Comparison of ENCODE assay signal across 14 mouse cellular contexts in genomic region chr11:35857395-35858067, GRCm38 (mm10). TPM values are rescaled to one million over a fixed set of nuclear protein-coding genes. Genes with fewer than 3 reads are reported as not detected.
A peak's percentile ranks its signal among the peaks of the same experiment; 100 is the strongest.
DNase-seq lines count a peak whose midpoint lies in the region; ATAC-seq lines count a peak whose summit lies in the region.
"Had no signal": no experiment of that assay in that cellular context is flagged by ENCODE, and none has a peak within 500 bp of the region (broad histone marks: within the 10 kb centered on the region; RNA-seq: fewer than 3 reads in every experiment).

No protein-coding gene starts in this region.

- H3K9me3 ChIP-seq in embryonic facial prominence, embryonic 10.5 days = no peaks in the 10 kb centered on the region
- H3K9me3 ChIP-seq in forebrain, embryonic 15.5 days = no peaks in the 10 kb centered on the region
- H3K9me3 ChIP-seq in intestine, embryonic 16.5 days (ENCODE audit: control insufficient read depth, low read length) = no peaks in the 10 kb centered on the region
- no peaks in the 10 kb centered on the region for H3K9me3 ChIP-seq in neural tube, embryonic 14.5 days (ENCODE audit: control insufficient read depth, low read length)
- H3K9me3 ChIP-seq: embryonic facial prominence, embryonic 12.5 days had no signal

- H3K4me2 ChIP-seq in forebrain, embryonic 15.5 days (replicated peaks) = no peak overlapping the region
- no peak overlapping the region for H3K4me2 ChIP-seq in intestine, embryonic 16.5 days (ENCODE audit: low read depth, low read length)
- no peak overlapping the region for H3K4me2 ChIP-seq in neural tube, embryonic 14.5 days (ENCODE audit: low read depth, low read length)
- H3K4me2 ChIP-seq: embryonic facial prominence, embryonic 12.5 days had no signal

- H3K27me3 ChIP-seq in embryonic facial prominence, embryonic 10.5 days (replicated peaks; ENCODE audit: low read depth, poor library complexity, severe bottlenecking) = no peaks in the 10 kb centered on the region
- H3K27me3 ChIP-seq in forebrain, embryonic 15.5 days = no peaks in the 10 kb centered on the region
- no peaks in the 10 kb centered on the region for H3K27me3 ChIP-seq in intestine, embryonic 16.5 days (replicated peaks; ENCODE audit: control insufficient read depth, insufficient read depth, low read length)
- no peaks in the 10 kb centered on the region for H3K27me3 ChIP-seq in neural tube, embryonic 14.5 days (ENCODE audit: control insufficient read depth, insufficient read depth, low read length)
- H3K27me3 ChIP-seq: embryonic facial prominence, embryonic 12.5 days had no signal

- H3K9ac ChIP-seq in forebrain, embryonic 15.5 days (replicated peaks) = no peak overlapping the region
- H3K9ac ChIP-seq in intestine, embryonic 16.5 days (ENCODE audit: low read depth, low read length) = no peak overlapping the region
- H3K9ac ChIP-seq in neural tube, embryonic 14.5 days (replicated peaks; ENCODE audit: low read depth, low read length) = no peak overlapping the region
- H3K9ac ChIP-seq: embryonic facial prominence, embryonic 12.5 days; liver, embryonic 14.5 days had no signal

- ATAC-seq in forebrain, embryonic 15.5 days (replicated peaks) = peak; percentile 61
- peak; percentile 76 for ATAC-seq in intestine, embryonic 16.5 days
- no peak for ATAC-seq in neural tube, embryonic 14.5 days (ENCODE audit: low read depth)
- no peak for ATAC-seq in granulocyte monocyte progenitor cell, adult 5-6 weeks (replicated peaks; ENCODE audit: poor library complexity, severe bottlenecking)

- H3K4me3 ChIP-seq in embryonic facial prominence, embryonic 10.5 days = no peak overlapping the region
- no peak overlapping the region for H3K4me3 ChIP-seq in forebrain, embryonic 15.5 days
- no peak overlapping the region for H3K4me3 ChIP-seq in intestine, embryonic 16.5 days (ENCODE audit: low read length)
- no peak overlapping the region for H3K4me3 ChIP-seq in neural tube, embryonic 14.5 days (ENCODE audit: low read depth, low read length)
- H3K4me3 ChIP-seq: embryonic facial prominence, embryonic 12.5 days; heart, adult 2 months had no signal

- DNase-seq in embryonic facial prominence, embryonic 10.5 days (ENCODE audit: low spot score) = no peak
- DNase-seq in lung, postnatal 4 days = no peak
- DNase-seq in layer of hippocampus, adult 9-11 months = no peak
- DNase-seq: cerebellum, adult 9-11 months; heart, adult 2 months; heart, postnatal 4 days; kidney, postnatal 14 days; lung, postnatal 36 days had no signal

- peaks cover 28% of the 10 kb centered on the region for H3K4me1 ChIP-seq in embryonic facial prominence, embryonic 10.5 days
- H3K4me1 ChIP-seq in forebrain, embryonic 15.5 days = peaks cover 32% of the 10 kb centered on the region
- no peaks in the 10 kb centered on the region for H3K4me1 ChIP-seq in intestine, embryonic 16.5 days (ENCODE audit: control insufficient read depth, insufficient read depth, low read length)
- H3K4me1 ChIP-seq in neural tube, embryonic 14.5 days (ENCODE audit: control insufficient read depth, insufficient read depth, low read length) = 0 out of 2 replicates have a peak, but pooled peaks cover 8% of the 10 kb centered on the region

- peaks cover 35% of the 10 kb centered on the region for H3K36me3 ChIP-seq in embryonic facial prominence, embryonic 10.5 days (replicated peaks)
- H3K36me3 ChIP-seq in forebrain, embryonic 15.5 days = 0 out of 2 replicates have a peak, but pooled peaks cover 5% of the 10 kb centered on the region
- H3K36me3 ChIP-seq in intestine, embryonic 16.5 days (ENCODE audit: control insufficient read depth, insufficient read depth, low read length) = no peaks in the 10 kb centered on the region
- no peaks in the 10 kb centered on the region for H3K36me3 ChIP-seq in neural tube, embryonic 14.5 days (ENCODE audit: control insufficient read depth, insufficient read depth, low read length)
- H3K36me3 ChIP-seq: embryonic facial prominence, embryonic 12.5 days had no signal

- H3K27ac ChIP-seq in embryonic facial prominence, embryonic 10.5 days (replicated peaks) = peak overlapping the region; percentile 72
- H3K27ac ChIP-seq in forebrain, embryonic 15.5 days (replicated peaks) = peak overlapping the region; percentile 95
- no peak overlapping the region for H3K27ac ChIP-seq in intestine, embryonic 16.5 days (ENCODE audit: low read length)
- peak overlapping the region; percentile 30 for H3K27ac ChIP-seq in neural tube, embryonic 14.5 days (ENCODE audit: low read depth, low read length)
- H3K27ac ChIP-seq: embryonic facial prominence, embryonic 12.5 days; heart, adult 2 months; liver, embryonic 14.5 days had no signal

- 85% methylated on average over 12 of the region's 12 CpGs for WGBS in embryonic facial prominence, embryonic 10.5 days
- WGBS in forebrain, embryonic 15.5 days = 50% methylated on average over 12 of the region's 12 CpGs
- 72% methylated on average over 12 of the region's 12 CpGs for WGBS in intestine, embryonic 16.5 days
- WGBS in neural tube, embryonic 14.5 days = 61% methylated on average over 12 of the region's 12 CpGs

RNA-seq across cellular contexts. Expression of gene Rars, which starts 23.2 kb away (rescaled TPM):
- polyA plus RNA-seq in embryonic facial prominence, embryonic 10.5 days (2016; fragmentation: Nextera tagmentation; extraction: Ambion mirVana) = 110 and 115 TPM in 2 replicates
- 69.9 and 71.9 TPM in 2 replicates for polyA plus RNA-seq in forebrain, embryonic 15.5 days (2015; fragmentation: Nextera tagmentation; extraction: Ambion mirVana)
- polyA plus RNA-seq in intestine, embryonic 16.5 days (2015; fragmentation: Nextera tagmentation; extraction: Ambion mirVana) = 132 and 139 TPM in 2 replicates
- 74.4 and 77.8 TPM in 2 replicates for polyA plus RNA-seq in neural tube, embryonic 14.5 days (2014; fragmentation: Nextera tagmentation; extraction: Ambion mirVana)
- 111 and 133 TPM in 2 replicates for total RNA-seq in granulocyte monocyte progenitor cell, adult 5-6 weeks (2014; fragmentation: Nextera tagmentation)
- 120 and 124 TPM in 2 replicates for total RNA-seq in granulocyte monocyte progenitor cell, adult 5-6 weeks (2017)

RNA-seq across cellular contexts. Expression of gene Fbll1, which starts 58.8 kb away (rescaled TPM):
- 0.51 and 0.64 TPM in 2 replicates for polyA plus RNA-seq in embryonic facial prominence, embryonic 10.5 days (2016; fragmentation: Nextera tagmentation; extraction: Ambion mirVana)
- polyA plus RNA-seq in forebrain, embryonic 15.5 days (2015; fragmentation: Nextera tagmentation; extraction: Ambion mirVana) = 15.6 and 20.8 TPM in 2 replicates
- 0.11 TPM in 1 of 2 replicates, not detected in the other for polyA plus RNA-seq in intestine, embryonic 16.5 days (2015; fragmentation: Nextera tagmentation; extraction: Ambion mirVana)
- polyA plus RNA-seq in neural tube, embryonic 14.5 days (2014; fragmentation: Nextera tagmentation; extraction: Ambion mirVana) = 26.9 and 29.0 TPM in 2 replicates
- total RNA-seq in granulocyte monocyte progenitor cell, adult 5-6 weeks (2014; fragmentation: Nextera tagmentation) = not detected in 2 replicates
- total RNA-seq in granulocyte monocyte progenitor cell, adult 5-6 weeks (2017) = not detected in 2 replicates
- total RNA-seq: heart, adult 2 months; heart, postnatal 4 days had no signal
- polyA plus RNA-seq: heart, adult 2 months; liver, embryonic 14.5 days had no signal

Comparison
In these comparisons a context has a peak if more than half of its experiments do, and no peak if none do; other contexts are left out.
1. ATAC-seq: peak in forebrain, embryonic 15.5 days (single experiment) and intestine, embryonic 16.5 days (single experiment); none in neural tube, embryonic 14.5 days (single experiment) and granulocyte monocyte progenitor cell, adult 5-6 weeks (single experiment).
2. RNA of gene Fbll1, which starts 58.8 kb away (polyA plus RNA-seq): 26.9 to 29.0 TPM in neural tube, embryonic 14.5 days and 15.6 to 20.8 TPM in forebrain, embryonic 15.5 days; 0.51 to 0.64 TPM in embryonic facial prominence, embryonic 10.5 days and 0.11 TPM in intestine, embryonic 16.5 days; every median in the first group is over 10 times any median in the second.